Mouse (Mus musculus) G1E-ER4 (cell line): ENCODE results near the gene Dytn. TPM values are rescaled to one million over a fixed set of nuclear protein-coding genes. Genes with fewer than 3 reads are reported as not detected.

Experiments used
- GATA1 ChIP-seq: IDR thresholded peaks from one replicate; pipeline ENCODE4 v1.8.0; 2012; ENCODE audit warnings: low read length, inconsistent platforms
- polyA plus RNA-seq: library from polyadenylated mRNA; stranded (reverse); fragments of >175 nt; gene quantifications from 2 replicates; pipeline ENCODE4 v1.2.3, GENCODE M21; 2012

Dytn gene
- polyA plus RNA-seq, 1 experiment: not detected

DNA sequence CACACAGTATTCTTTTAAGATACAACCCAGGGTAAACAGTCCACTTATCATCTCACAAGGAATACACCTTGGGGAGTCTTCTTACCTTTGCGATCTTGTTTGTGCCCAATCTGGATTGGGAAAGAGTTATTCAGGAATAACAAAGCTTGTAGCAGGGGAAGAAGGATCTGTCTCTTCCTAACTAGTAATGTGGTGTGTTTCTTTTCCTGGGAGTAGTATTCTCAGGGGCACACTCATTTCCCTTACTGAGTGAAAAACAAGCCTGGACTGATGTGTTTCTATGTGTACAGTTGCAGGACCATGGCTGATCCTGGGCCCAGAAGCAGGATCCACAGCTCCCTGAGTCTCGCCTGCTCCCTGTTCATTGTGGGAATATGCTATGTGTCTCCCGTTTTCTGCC is 71.1 kb downstream of the Dytn start, which contains the start of gene Gm39653:
TSS of gene Gm39653 (plus strand) at position 301 of the 400 bp plus-strand sequence.
- TF ChIP-seq GATA1: no peak

DNA sequence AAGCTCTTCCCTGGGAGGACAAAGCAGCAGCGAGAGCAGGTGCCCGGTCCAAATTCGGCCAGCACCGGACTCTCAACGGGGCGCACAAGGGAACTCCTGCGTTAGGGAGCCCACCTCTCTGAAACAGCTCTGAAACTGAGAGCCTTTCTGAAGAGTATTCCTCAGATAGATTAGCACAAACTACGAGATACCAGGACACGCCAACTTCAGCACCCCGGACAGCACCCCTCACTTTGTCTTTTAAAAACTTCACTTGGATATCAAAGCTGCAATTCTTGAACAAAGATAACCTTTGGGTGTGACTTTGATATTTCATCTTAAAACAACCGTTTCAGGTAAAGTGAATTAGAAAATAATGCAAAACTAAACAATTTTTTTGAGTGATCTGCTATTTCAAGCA is 72.1 kb downstream of the Dytn start:
- no peak for TF ChIP-seq GATA1

DNA sequence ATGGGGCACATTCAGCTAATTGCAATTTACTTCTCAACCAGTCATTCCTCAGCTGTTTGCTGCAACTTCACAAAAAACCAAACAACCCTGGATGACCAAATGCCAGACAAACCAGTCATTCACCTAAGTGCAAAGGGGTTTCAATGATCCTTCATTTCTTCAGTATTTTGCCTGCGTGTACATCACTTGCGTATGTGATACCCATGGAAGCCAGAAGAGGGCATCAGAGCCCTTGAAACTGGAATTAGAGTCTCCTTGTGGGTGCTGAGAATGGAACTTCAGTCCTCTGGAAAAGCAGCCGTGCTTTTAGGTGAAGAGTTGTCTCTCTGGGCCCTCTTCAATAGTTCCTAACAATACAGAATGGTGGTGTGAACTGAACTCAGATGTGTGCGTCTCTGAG is 77.1 kb downstream of the Dytn start:
- TF ChIP-seq GATA1: no peak

DNA sequence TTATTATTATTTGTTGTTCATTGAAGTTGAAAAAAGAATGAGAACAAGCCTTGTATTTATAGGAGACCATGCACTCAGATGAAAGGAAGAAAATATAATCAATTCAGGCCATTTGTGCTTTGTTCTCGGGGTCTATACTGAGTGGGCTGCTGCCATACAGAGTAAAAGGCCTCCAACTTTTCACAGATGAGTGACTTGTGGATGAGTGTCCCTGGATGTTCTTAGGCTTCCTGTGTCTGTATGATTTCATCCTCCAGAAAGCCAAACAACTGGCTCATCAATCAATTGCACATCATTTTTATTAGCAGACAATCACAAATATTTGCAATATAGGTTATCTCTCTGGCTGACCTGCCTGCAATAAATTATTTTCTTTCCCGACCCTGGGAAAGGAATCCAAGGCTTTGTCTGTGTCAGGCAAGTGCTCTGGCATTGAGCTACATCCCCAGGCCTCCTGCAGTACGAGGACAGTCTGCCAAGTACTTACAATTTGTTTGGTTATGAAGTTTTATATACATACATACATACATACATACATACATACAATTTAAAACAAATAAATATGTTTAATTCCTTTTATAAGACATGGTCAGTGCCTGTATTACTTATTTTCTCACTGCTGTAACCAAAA is 82.7 kb downstream of the Dytn start:
- no peak for TF ChIP-seq GATA1

DNA sequence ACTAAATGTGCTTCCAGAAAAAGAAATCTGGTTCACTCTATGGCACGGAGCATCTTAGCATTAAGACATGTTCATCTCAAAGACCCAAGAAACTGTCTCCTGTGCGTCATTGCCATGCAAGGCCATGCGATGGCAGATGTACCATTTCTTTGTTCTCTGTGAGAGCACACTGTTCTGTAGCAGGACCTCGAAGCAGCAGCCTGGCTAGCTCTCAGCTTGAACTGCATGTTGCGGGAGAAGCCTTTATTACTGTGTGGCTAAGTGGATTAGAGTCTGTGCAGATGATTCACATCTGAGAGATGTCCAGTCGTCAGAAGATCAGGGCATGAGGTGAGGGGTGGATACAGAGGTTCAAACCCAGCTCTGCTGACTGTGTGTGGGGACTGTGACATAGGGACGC is 99.9 kb downstream of the Dytn start:
- TF ChIP-seq GATA1: no peak

DNA sequence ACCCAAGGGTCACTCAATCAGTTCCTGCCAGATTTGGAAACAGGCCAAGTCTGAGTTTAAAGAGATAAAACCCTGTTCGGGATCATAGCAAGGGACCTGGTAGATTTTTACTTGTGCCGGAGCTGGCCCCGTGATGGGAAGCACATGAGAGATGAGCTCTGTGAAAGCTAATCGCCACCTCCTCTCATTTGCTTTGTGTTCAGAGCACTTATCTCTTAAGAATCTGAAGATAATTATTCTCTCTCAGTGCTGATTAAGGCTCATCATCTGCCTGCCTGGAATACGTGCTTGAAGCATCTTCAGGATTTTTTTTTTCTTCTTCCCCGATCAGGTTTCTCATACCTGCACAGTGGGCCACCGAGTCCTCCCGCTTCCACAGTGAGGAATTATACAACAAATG is 107.6 kb downstream of the Dytn start:
- no peak for TF ChIP-seq GATA1

DNA sequence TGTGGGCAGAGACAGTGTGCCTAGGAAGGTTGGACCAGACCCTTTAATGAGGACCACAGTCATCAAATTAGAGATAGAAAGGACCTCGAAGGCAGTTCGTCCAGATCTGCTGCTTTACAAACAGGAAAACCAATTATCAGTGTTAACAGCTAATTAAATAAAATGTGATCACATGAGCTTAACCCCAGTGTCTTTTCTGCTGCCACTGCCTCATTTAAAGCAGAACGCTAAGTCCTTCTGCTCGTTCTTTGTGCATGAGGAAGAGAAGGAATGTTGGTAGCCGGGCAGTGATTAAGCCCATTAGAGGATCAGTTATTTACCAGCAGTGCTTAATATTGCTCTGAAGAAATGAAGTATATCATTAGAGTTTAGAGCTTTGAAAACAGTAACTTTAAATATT is 109.9 kb downstream of the Dytn start:
- TF ChIP-seq GATA1: no peak

DNA sequence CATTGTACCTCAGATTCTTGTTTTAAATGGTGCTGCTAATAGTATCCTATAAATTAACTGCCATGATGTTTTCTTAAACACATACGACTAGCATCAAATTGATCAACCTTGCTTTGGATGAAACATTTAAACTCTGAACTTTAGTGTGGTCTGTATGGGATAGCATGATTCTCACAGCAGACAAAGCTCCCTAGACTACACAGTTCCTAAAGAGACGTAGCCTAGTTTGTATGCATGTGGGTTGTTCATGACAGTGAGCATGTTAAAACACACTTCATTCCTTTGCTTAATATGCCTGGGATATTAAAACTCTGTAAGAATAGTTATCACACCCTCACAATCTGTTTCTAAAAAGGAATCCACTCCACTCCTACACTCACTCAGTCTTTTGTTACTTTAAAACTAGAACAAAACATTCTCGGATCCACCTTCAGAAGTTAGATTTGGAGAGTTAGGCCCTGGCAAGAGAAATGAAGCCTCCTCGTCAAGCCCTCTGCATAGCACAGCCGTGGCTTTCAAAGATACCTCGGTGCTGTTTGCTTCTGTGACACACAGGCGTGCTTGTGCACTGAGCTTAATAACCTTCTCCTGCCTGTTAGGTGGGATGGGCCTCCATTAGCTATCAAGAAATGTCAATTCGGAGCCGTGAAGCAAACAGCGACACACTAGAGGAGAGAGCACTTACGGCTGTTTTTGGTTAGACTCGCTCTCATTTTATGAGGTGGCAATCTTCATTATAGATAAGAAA is 112.7 kb downstream of the Dytn start:
- TF ChIP-seq GATA1: no peak

DNA sequence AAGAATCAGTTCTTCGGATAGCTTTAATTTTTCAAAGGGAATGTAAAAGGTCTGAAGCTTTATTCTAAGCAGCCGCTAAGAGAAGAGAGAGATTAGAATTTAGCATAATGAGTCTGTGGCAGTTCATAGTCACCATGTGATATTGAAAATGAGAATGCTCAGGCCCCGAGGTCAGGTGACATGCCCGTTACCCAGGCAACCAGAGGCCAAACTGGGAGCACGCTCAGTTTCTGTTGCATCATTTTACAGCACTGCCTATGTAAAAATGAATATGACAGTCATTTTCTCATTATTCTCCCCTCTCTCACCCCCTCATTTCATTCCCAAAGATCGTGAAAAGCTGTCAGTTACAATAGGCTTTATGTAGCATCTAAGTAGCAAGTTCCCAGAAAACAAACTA is 113.3 kb downstream of the Dytn start:
- no peak for TF ChIP-seq GATA1

Other genes starting within 250 kb of the Dytn start
- gene Adam23, start 241.0 kb downstream of the Dytn start, polyA plus RNA-seq: not detected in 2 replicates
- not detected in 2 replicates for gene Gm39653, start 71.0 kb downstream of the Dytn start, polyA plus RNA-seq
- gene Mdh1b, start 43.4 kb upstream of the Dytn start, polyA plus RNA-seq: not detected in 2 replicates
- 3.1 and 3.9 TPM in 2 replicates for gene Fastkd2, start 43.7 kb upstream of the Dytn start, polyA plus RNA-seq
- gene 4933402D24Rik, start 82.3 kb upstream of the Dytn start, polyA plus RNA-seq: not detected in 2 replicates